Mouse (Mus musculus): ENCODE measurements around the gene Galk2. TPM values are rescaled to one million over a fixed set of nuclear protein-coding genes. Genes with fewer than 3 reads are reported as not detected.

Galk2 gene
- 35.2 and 38.9 TPM in 2 replicates for polyA plus RNA-seq (2014; fragmentation: Nextera tagmentation; extraction: Ambion mirVana)

- Histone ChIP-seq H3K27ac (ENCODE audit: low read depth, low read length) (peak within 1 kb of the TSS; percentile 83), H3K4me3 (ENCODE audit: low read depth, low read length) (peak within 1 kb of the TSS; percentile 99), H3K36me3 (ENCODE audit: control insufficient read depth, insufficient read depth, low read length) (no peaks in the 10 kb centered on the region), H3K9ac (ENCODE audit: low read depth, low read length) (peak within 1 kb of the TSS; percentile 99), H3K9me3 (replicated peaks; ENCODE audit: control insufficient read depth, low read length) (no peaks in the 10 kb centered on the region), H3K27me3 (ENCODE audit: control insufficient read depth, insufficient read depth, low read length) (no peaks in the 10 kb centered on the region), H3K4me2 (peak within 1 kb of the TSS; percentile 80), H3K4me1 (ENCODE audit: control insufficient read depth, insufficient read depth, low read length) (no peaks in the 10 kb centered on the region)
- ATAC-seq (replicated peaks; ENCODE audit: insufficient number of reproducible peaks, low FRiP score, low TSS enrichment): peak; percentile 98
- WGBS (ENCODE audit: insufficient replicate concordance): under 1% methylated on average over 43 of the region's 54 CpGs
Observed at GRCm38 (mm10) chr2:125858521-125859280, at the start of gene Galk2, which contains the start of gene Cops2. Gene Galk2, plus strand, starts transcription at chr2:125859109. Gene Cops2, minus strand, starts transcription at chr2:125859139.

GRCm38 (mm10) chr2:125809551-125809950 is 49.4 kb upstream of the Galk2 start:
- ATAC-seq (replicated peaks; ENCODE audit: insufficient number of reproducible peaks, low FRiP score, low TSS enrichment): no peak
- H3K9ac ChIP-seq (ENCODE audit: low read depth, low read length): no peak overlapping the region
- H3K36me3 ChIP-seq (ENCODE audit: control insufficient read depth, insufficient read depth, low read length): no peaks in the 10 kb centered on the region
- H3K4me1 ChIP-seq (ENCODE audit: control insufficient read depth, insufficient read depth, low read length): no peaks in the 10 kb centered on the region
- no peak overlapping the region for H3K4me3 ChIP-seq (ENCODE audit: low read depth, low read length)
- no peaks in the 10 kb centered on the region for H3K9me3 ChIP-seq (replicated peaks; ENCODE audit: control insufficient read depth, low read length)
- no peaks in the 10 kb centered on the region for H3K27me3 ChIP-seq (ENCODE audit: control insufficient read depth, insufficient read depth, low read length)
- 75% methylated on average over 7 of the region's 7 CpGs for WGBS (ENCODE audit: insufficient replicate concordance)
- no peak overlapping the region for H3K4me2 ChIP-seq
- no peak overlapping the region for H3K27ac ChIP-seq (ENCODE audit: low read depth, low read length)

DNA sequence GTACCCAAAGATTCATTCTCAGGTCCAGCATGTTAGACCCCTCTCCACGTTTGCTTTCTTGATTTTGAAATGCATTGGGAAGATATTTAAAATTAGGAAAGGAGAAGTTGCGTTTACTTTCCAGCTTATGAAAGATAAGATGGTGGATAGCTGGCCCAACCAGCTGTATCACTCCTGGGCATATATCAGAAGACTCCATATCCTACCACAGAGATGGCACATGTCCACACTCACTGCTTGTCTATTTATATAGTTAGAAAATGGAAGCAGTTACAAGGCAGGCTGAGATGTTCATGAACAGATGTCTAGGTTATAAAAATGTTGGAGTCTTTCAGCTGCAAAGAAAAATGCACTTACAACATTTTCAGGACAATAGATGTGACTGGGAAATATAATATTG is 47.6 kb upstream of the Galk2 start:
- 63% methylated on average over 2 of the region's 2 CpGs for WGBS (ENCODE audit: insufficient replicate concordance)
- no peak for ATAC-seq (replicated peaks; ENCODE audit: insufficient number of reproducible peaks, low FRiP score, low TSS enrichment)

DNA sequence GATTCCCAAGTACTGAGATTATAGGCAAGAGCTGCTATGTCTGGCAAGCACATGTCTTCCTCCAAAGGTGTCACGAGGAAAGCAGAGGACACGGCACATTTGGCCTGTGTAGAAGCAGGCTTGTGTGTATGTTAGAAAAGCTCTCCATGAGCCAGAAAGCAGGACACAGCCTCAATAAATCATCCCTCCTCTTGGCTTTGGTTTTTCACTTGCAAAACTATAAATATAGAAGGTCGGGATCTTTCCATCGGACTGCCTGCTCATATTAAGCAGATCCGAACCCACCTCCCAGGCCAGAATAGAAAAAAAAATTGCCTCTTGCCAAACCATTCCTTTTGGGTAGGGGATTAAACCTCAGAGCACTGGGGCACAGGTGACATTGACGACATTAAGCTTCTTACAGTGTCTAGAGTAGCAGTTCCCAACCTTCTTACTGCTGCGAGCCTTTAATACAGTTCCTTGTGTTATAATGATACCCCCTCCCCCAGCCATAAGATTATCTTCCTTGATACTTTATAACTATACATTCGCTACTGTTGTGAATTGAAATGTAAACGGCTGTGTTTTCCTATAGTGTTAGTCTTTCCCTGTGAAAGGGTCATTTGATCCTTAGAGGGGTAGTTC is 44.8 kb upstream of the Galk2 start:
- Histone ChIP-seq H3K9me3 (replicated peaks; ENCODE audit: control insufficient read depth, low read length) (no peaks in the 10 kb centered on the region), H3K4me2 (no peak overlapping the region), H3K4me1 (ENCODE audit: control insufficient read depth, insufficient read depth, low read length) (no peaks in the 10 kb centered on the region), H3K9ac (ENCODE audit: low read depth, low read length) (no peak overlapping the region), H3K27ac (ENCODE audit: low read depth, low read length) (no peak overlapping the region), H3K4me3 (ENCODE audit: low read depth, low read length) (no peak overlapping the region), H3K36me3 (ENCODE audit: control insufficient read depth, insufficient read depth, low read length) (no peaks in the 10 kb centered on the region), H3K27me3 (ENCODE audit: control insufficient read depth, insufficient read depth, low read length) (no peaks in the 10 kb centered on the region)
- no peak for ATAC-seq (replicated peaks; ENCODE audit: insufficient number of reproducible peaks, low FRiP score, low TSS enrichment)
- 61% methylated on average over 9 of the region's 9 CpGs for WGBS (ENCODE audit: insufficient replicate concordance)

More for the DNA sequence above, 47.6 kb upstream of the Galk2 start:
- Histone ChIP-seq H3K9ac (ENCODE audit: low read depth, low read length) (no peak overlapping the region), H3K27me3 (ENCODE audit: control insufficient read depth, insufficient read depth, low read length) (no peaks in the 10 kb centered on the region), H3K27ac (ENCODE audit: low read depth, low read length) (no peak overlapping the region), H3K9me3 (replicated peaks; ENCODE audit: control insufficient read depth, low read length) (no peaks in the 10 kb centered on the region), H3K4me3 (ENCODE audit: low read depth, low read length) (no peak overlapping the region), H3K4me1 (ENCODE audit: control insufficient read depth, insufficient read depth, low read length) (no peaks in the 10 kb centered on the region), H3K36me3 (ENCODE audit: control insufficient read depth, insufficient read depth, low read length) (no peaks in the 10 kb centered on the region), H3K4me2 (no peak overlapping the region)

GRCm38 (mm10) chr2:125820397-125820796 is 38.5 kb upstream of the Galk2 start:
- Histone ChIP-seq H3K27ac (ENCODE audit: low read depth, low read length) (no peak overlapping the region), H3K9me3 (replicated peaks; ENCODE audit: control insufficient read depth, low read length) (no peaks in the 10 kb centered on the region), H3K9ac (ENCODE audit: low read depth, low read length) (no peak overlapping the region), H3K4me1 (ENCODE audit: control insufficient read depth, insufficient read depth, low read length) (no peaks in the 10 kb centered on the region), H3K36me3 (ENCODE audit: control insufficient read depth, insufficient read depth, low read length) (no peaks in the 10 kb centered on the region), H3K27me3 (ENCODE audit: control insufficient read depth, insufficient read depth, low read length) (no peaks in the 10 kb centered on the region), H3K4me3 (ENCODE audit: low read depth, low read length) (no peak overlapping the region), H3K4me2 (no peak overlapping the region)
- no peak for ATAC-seq (replicated peaks; ENCODE audit: insufficient number of reproducible peaks, low FRiP score, low TSS enrichment)
- 82% methylated on average over 4 of the region's 4 CpGs for WGBS (ENCODE audit: insufficient replicate concordance)

GRCm38 (mm10) chr2:125826201-125826600 is 32.7 kb upstream of the Galk2 start:
- no peak overlapping the region for H3K4me3 ChIP-seq (ENCODE audit: low read depth, low read length)
- no peaks in the 10 kb centered on the region for H3K4me1 ChIP-seq (ENCODE audit: control insufficient read depth, insufficient read depth, low read length)
- no peak overlapping the region for H3K9ac ChIP-seq (ENCODE audit: low read depth, low read length)
- no peaks in the 10 kb centered on the region for H3K27me3 ChIP-seq (ENCODE audit: control insufficient read depth, insufficient read depth, low read length)
- no peak overlapping the region for H3K27ac ChIP-seq (ENCODE audit: low read depth, low read length)
- no peak overlapping the region for H3K4me2 ChIP-seq
- H3K36me3 ChIP-seq (ENCODE audit: control insufficient read depth, insufficient read depth, low read length): 0 out of 2 replicates have a peak, but pooled peaks cover 2% of the 10 kb centered on the region
- no peaks in the 10 kb centered on the region for H3K9me3 ChIP-seq (replicated peaks; ENCODE audit: control insufficient read depth, low read length)
- no peak for ATAC-seq (replicated peaks; ENCODE audit: insufficient number of reproducible peaks, low FRiP score, low TSS enrichment)
- WGBS (ENCODE audit: insufficient replicate concordance): 81% methylated on average over 4 of the region's 4 CpGs

DNA sequence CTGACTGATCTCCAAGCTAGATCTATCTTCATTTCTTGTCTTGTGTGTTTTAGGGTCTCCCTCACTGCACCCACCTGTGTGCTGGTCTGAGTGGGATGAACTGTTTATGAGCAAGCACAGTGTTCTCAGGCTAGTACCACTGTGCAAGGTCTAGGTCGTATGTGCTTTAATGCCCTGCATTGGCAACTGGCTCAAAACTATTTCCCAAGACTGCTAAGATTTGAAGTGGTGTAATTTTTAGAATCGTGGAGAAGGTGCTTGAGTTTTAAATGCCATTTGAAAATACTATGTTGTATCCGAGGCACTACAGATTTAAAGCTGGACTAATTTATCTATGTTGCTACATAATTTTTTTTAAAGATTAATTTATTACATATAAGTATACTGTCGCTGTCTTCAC is 31.0 kb upstream of the Galk2 start:
- ATAC-seq (replicated peaks; ENCODE audit: insufficient number of reproducible peaks, low FRiP score, low TSS enrichment): no peak
- no peak overlapping the region for H3K9ac ChIP-seq (ENCODE audit: low read depth, low read length)
- 81% methylated on average over 4 of the region's 4 CpGs for WGBS (ENCODE audit: insufficient replicate concordance)
- H3K27me3 ChIP-seq (ENCODE audit: control insufficient read depth, insufficient read depth, low read length): no peaks in the 10 kb centered on the region
- H3K4me2 ChIP-seq: no peak overlapping the region
- H3K4me3 ChIP-seq (ENCODE audit: low read depth, low read length): no peak overlapping the region
- H3K4me1 ChIP-seq (ENCODE audit: control insufficient read depth, insufficient read depth, low read length): no peaks in the 10 kb centered on the region
- peaks cover 6% of the 10 kb centered on the region for H3K36me3 ChIP-seq (ENCODE audit: control insufficient read depth, insufficient read depth, low read length)
- no peak overlapping the region for H3K27ac ChIP-seq (ENCODE audit: low read depth, low read length)
- H3K9me3 ChIP-seq (replicated peaks; ENCODE audit: control insufficient read depth, low read length): no peaks in the 10 kb centered on the region

DNA sequence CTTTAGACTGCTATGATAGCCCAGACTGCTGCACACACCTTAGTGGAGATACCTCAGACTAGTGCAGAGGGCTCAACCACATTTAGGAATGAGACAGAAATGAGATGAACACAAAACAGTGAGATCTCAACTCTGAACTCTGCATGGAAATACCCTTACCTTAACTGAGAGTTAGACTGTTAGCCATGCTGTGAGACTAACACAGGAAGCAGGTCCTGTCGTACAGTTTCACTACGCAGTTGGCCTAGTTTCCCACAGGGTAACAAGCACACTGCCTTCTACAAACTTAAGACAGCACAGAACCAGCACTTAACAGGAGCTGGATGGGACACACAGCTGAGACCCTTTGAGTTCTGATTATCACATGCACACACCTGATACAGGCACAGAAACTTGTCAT is 29.0 kb upstream of the Galk2 start:
- Histone ChIP-seq H3K4me2 (no peak overlapping the region), H3K9me3 (replicated peaks; ENCODE audit: control insufficient read depth, low read length) (no peaks in the 10 kb centered on the region), H3K27me3 (ENCODE audit: control insufficient read depth, insufficient read depth, low read length) (no peaks in the 10 kb centered on the region), H3K9ac (ENCODE audit: low read depth, low read length) (no peak overlapping the region), H3K4me3 (ENCODE audit: low read depth, low read length) (no peak overlapping the region), H3K36me3 (ENCODE audit: control insufficient read depth, insufficient read depth, low read length) (peaks cover 9% of the 10 kb centered on the region), H3K27ac (ENCODE audit: low read depth, low read length) (no peak overlapping the region), H3K4me1 (ENCODE audit: control insufficient read depth, insufficient read depth, low read length) (no peaks in the 10 kb centered on the region)
- no peak for ATAC-seq (replicated peaks; ENCODE audit: insufficient number of reproducible peaks, low FRiP score, low TSS enrichment)
- 90% methylated on average over 2 of the region's 2 CpGs for WGBS (ENCODE audit: insufficient replicate concordance)

Data from heart, embryonic 11.5 days (tissue).